Mouse (Mus musculus): Measurements from ENCODE around the gene Begain. TPM values are rescaled to one million over a fixed set of nuclear protein-coding genes. Genes with fewer than 3 reads are reported as not detected.

Gene Begain
- polyA plus RNA-seq, 1 experiment = 3.1 TPM

DNA sequence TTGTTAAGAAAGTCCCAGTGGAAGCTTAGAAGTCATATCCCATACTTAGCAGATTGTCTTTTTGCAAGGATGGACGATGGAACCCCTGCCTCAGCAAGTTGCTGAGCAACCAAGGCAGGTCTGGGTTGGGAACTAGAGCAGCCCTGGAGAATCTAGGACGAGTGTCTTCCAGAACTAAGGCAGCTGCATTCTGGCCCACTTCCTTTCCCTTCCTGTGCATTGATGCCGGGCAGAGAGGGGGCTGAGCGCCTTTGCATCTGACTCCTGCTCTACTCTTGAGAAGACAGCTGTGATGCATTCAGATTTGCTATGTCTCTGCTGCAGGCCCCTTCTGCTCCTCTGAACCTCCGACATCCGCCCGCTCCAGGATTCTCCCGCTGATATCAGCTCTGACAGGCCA lies 70.8 kb downstream of the Begain start:
- Histone ChIP-seq H3K4me1 (ENCODE audit: control insufficient read depth, insufficient read depth, insufficient read length) (peaks cover 6% of the 10 kb centered on the region; the same call in 1 of the 2 replicates), H3K27me3 (ENCODE audit: control insufficient read depth, insufficient read depth, low read length) (no peaks in the 10 kb centered on the region)

DNA sequence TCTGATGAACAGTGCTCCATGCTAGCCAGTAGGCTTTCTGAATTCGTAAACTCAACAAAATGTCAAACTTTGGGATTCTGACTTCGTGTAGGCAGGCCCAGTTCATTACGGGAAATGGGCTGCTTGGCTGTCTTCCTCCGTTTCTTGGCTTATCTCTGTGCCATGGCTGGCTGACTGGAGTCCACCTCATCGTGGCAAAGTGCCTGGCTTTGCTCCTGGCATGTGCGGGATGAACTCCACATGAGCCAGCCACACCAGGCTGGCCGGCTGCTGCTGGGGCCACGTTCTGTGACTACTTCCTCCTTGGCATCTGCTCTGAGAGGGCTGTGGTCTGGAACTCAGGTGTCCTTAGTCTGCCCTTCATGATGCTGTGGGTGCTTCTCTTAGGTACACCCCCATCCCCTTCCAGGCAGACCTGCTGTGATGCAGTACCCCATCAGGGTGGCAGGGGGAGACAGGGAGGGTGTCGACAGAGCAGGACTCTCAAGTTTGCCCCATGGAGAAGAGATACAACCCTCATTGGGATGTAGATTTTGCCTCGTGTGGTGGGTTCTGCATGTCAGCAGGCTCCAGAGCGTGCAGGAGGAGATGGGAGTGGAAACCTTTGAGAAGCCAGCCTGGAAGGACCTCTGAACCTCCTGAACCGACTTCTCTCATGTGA lies 71.9 kb downstream of the Begain start:
- Histone ChIP-seq H3K4me3 (ENCODE audit: extremely low read depth, insufficient read depth, insufficient read length) (no peak overlapping the region), H3K36me3 (ENCODE audit: control insufficient read depth, insufficient read depth, low read length) (no peaks in the 10 kb centered on the region), H3K4me1 (ENCODE audit: control insufficient read depth, insufficient read depth, insufficient read length) (peaks cover 6% of the 10 kb centered on the region; the same call in 1 of the 2 replicates), H3K27ac (ENCODE audit: insufficient read depth, low read length) (no peak overlapping the region), H3K27me3 (ENCODE audit: control insufficient read depth, insufficient read depth, low read length) (no peaks in the 10 kb centered on the region)
- 84% methylated on average over 12 of the region's 12 CpGs for WGBS
- no peak for TF ChIP-seq POLR2A (IDR thresholded peaks at IDR 0.05; ENCODE audit: low read depth, low read length)
- no peak for TF ChIP-seq CTCF (IDR thresholded peaks at IDR 0.05; ENCODE audit: extremely low read depth, insufficient read depth, insufficient read length, insufficient replicate concordance)
- DNase-seq (ENCODE audit: low read depth in 1 of 2, low spot score in 2 of 2) = no peak

More for the DNA sequence above, 70.8 kb downstream of the Begain start:
- H3K36me3 ChIP-seq (ENCODE audit: control insufficient read depth, insufficient read depth, low read length) = no peaks in the 10 kb centered on the region
- no peak for DNase-seq (ENCODE audit: low read depth in 1 of 2, low spot score in 2 of 2)
- H3K4me3 ChIP-seq (ENCODE audit: extremely low read depth, insufficient read depth, insufficient read length) = no peak overlapping the region
- 80% methylated on average over 8 of the region's 8 CpGs for WGBS
- no peak overlapping the region for H3K27ac ChIP-seq (ENCODE audit: insufficient read depth, low read length)
- TF ChIP-seq POLR2A (IDR thresholded peaks at IDR 0.05; ENCODE audit: low read depth, low read length) = no peak
- no peak for TF ChIP-seq CTCF (IDR thresholded peaks at IDR 0.05; ENCODE audit: extremely low read depth, insufficient read depth, insufficient read length, insufficient replicate concordance)

DNA sequence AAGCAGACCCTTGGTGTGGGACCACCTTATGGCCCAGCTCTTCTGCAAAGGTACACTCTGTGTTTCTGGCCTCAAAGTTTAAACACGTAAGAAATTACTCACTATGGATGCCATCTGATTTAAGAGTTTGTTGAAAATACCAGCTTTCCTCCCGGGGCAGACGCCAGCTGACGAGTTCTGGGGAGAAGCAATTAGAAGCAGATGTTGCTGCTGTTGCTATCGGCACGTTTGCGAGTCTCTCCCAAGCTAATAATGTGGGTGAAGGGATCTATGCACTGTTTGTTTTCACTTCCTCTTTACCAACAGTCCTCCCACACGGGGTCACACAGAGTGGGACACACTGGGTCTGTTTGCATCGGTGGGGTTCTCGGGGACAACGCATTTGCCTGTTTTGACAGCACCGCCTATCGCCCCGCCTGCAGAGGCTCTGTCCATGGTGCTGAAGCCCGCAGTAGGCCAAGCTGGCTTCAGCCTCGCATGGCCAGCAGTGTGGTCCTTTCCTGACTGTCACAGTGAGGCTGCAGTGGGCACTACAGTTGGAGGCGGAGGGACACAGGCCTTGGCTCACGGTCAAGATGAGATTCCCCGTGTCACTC lies 73.5 kb downstream of the Begain start:
- Histone ChIP-seq H3K27me3 (ENCODE audit: control insufficient read depth, insufficient read depth, low read length) (no peaks in the 10 kb centered on the region), H3K4me1 (ENCODE audit: control insufficient read depth, insufficient read depth, insufficient read length) (peaks cover 6% of the 10 kb centered on the region; the same call in 1 of the 2 replicates), H3K27ac (ENCODE audit: insufficient read depth, low read length) (no peak overlapping the region), H3K4me3 (ENCODE audit: extremely low read depth, insufficient read depth, insufficient read length) (no peak overlapping the region), H3K36me3 (ENCODE audit: control insufficient read depth, insufficient read depth, low read length) (no peaks in the 10 kb centered on the region)
- peak; percentile 27 to 52 for DNase-seq (ENCODE audit: low read depth in 1 of 2, low spot score in 2 of 2)
- TF ChIP-seq POLR2A (IDR thresholded peaks at IDR 0.05; ENCODE audit: low read depth, low read length) = no peak
- no peak for TF ChIP-seq CTCF (IDR thresholded peaks at IDR 0.05; ENCODE audit: extremely low read depth, insufficient read depth, insufficient read length, insufficient replicate concordance)
- WGBS = 8% methylated on average over 19 of the region's 19 CpGs

DNA sequence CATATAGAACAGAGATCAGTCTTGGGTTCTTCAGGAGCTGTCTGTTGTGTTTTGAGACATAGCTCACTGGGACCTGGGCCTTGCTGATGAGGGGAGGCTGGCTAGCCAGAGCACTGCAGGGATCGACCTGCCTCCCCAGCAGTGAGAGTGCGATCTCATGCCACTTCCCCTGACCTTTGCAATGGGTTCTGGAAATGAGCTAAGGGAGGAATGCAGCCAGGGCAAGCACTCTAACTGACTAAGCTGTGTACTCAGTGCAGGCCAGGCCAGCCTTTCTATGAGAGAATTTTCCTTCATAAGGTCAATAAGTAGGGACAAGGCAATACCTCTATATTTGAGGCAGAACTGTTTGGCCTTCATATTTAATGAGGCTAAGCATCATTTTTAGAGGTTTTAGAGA lies 75.0 kb downstream of the Begain start:
- Histone ChIP-seq H3K4me1 (ENCODE audit: control insufficient read depth, insufficient read depth, insufficient read length) (peaks cover 6% of the 10 kb centered on the region; the same call in 1 of the 2 replicates), H3K27ac (ENCODE audit: insufficient read depth, low read length) (no peak overlapping the region), H3K4me3 (ENCODE audit: extremely low read depth, insufficient read depth, insufficient read length) (no peak overlapping the region), H3K36me3 (ENCODE audit: control insufficient read depth, insufficient read depth, low read length) (no peaks in the 10 kb centered on the region), H3K27me3 (ENCODE audit: control insufficient read depth, insufficient read depth, low read length) (no peaks in the 10 kb centered on the region)
- TF ChIP-seq POLR2A (IDR thresholded peaks at IDR 0.05; ENCODE audit: low read depth, low read length) (no peak), CTCF (IDR thresholded peaks at IDR 0.05; ENCODE audit: extremely low read depth, insufficient read depth, insufficient read length, insufficient replicate concordance) (no peak)
- no peak for DNase-seq (ENCODE audit: low read depth in 1 of 2, low spot score in 2 of 2)
- 84% methylated on average over 2 of the region's 2 CpGs for WGBS

DNA sequence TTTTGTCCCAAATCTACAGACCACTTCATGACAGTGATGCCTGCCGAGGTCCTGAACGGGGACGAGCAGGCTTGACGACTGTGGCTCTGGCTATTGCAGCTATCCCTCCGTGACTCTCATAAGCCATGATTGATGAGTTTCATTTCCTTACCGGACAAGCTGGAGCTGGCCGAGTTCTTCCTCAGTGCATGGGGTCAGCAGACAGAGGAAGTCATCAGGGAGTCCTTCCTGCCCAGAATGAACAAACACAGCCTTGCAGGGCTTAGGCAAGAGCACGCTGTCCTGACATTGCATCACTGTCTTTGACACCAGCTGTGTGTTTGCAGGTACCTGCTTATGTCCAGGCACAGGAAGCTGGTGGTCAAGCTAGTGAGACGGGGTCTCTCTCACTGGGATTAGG lies 77.6 kb downstream of the Begain start:
- Histone ChIP-seq H3K27me3 (ENCODE audit: control insufficient read depth, insufficient read depth, low read length) (no peaks in the 10 kb centered on the region), H3K4me1 (ENCODE audit: control insufficient read depth, insufficient read depth, insufficient read length) (peaks cover 6% of the 10 kb centered on the region; the same call in 1 of the 2 replicates), H3K4me3 (ENCODE audit: extremely low read depth, insufficient read depth, insufficient read length) (no peak overlapping the region), H3K36me3 (ENCODE audit: control insufficient read depth, insufficient read depth, low read length) (no peaks in the 10 kb centered on the region), H3K27ac (ENCODE audit: insufficient read depth, low read length) (no peak overlapping the region)
- TF ChIP-seq POLR2A (IDR thresholded peaks at IDR 0.05; ENCODE audit: low read depth, low read length) (no peak), CTCF (IDR thresholded peaks at IDR 0.05; ENCODE audit: extremely low read depth, insufficient read depth, insufficient read length, insufficient replicate concordance) (no peak)
- no peak for DNase-seq (ENCODE audit: low read depth in 1 of 2, low spot score in 2 of 2)
- 49% methylated on average over 9 of the region's 9 CpGs for WGBS

DNA sequence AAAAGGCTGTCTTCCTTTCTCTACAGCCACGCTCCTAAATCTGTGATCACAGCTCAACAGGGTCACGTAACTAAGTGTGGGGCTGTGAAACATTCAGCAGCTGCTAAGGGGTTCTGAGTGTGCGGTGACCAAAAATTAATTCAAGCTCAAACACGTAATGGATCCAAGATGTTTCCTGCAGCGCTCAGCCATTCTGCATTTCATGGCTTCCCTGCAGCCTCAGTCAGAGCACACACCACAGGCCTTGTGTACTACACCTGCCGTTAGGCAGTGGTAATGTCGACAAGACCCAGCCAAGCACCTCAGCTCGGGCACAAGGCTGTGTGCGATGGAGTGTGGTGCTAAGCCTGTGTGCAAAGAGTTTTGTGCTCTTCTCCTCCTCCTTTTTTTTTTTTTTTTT lies 80.6 kb downstream of the Begain start:
- TF ChIP-seq CTCF (IDR thresholded peaks at IDR 0.05; ENCODE audit: extremely low read depth, insufficient read depth, insufficient read length, insufficient replicate concordance) (no peak), POLR2A (IDR thresholded peaks at IDR 0.05; ENCODE audit: low read depth, low read length) (no peak)
- Histone ChIP-seq H3K27ac (ENCODE audit: insufficient read depth, low read length) (no peak overlapping the region), H3K4me1 (ENCODE audit: control insufficient read depth, insufficient read depth, insufficient read length) (peaks cover 6% of the 10 kb centered on the region; the same call in 1 of the 2 replicates), H3K4me3 (ENCODE audit: extremely low read depth, insufficient read depth, insufficient read length) (no peak overlapping the region), H3K27me3 (ENCODE audit: control insufficient read depth, insufficient read depth, low read length) (no peaks in the 10 kb centered on the region), H3K36me3 (ENCODE audit: control insufficient read depth, insufficient read depth, low read length) (no peaks in the 10 kb centered on the region)
- WGBS = 94% methylated on average over 9 of the region's 9 CpGs
- no peak for DNase-seq (ENCODE audit: low read depth in 1 of 2, low spot score in 2 of 2)

DNA sequence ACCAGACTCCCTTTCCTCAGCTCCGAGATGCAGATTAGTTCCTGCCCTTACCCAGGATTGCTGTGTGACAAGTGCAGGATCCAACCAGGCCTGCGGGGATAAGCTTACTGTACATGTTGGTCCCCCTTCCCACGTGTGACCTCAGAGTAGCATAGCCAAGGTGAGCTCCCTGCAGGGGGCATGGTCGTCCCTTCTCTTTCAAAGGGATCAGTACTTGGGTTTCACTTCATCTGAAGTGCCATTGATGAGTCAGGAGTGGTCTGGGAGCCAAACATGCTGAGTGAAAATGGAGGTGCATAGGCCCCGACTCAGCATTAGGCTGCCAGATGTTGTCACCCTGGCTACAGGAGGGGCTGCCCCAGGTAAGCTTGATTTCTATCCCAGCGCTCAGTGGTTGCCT lies 83.0 kb downstream of the Begain start:
- no peak for DNase-seq (ENCODE audit: low read depth in 1 of 2, low spot score in 2 of 2)
- Histone ChIP-seq H3K36me3 (ENCODE audit: control insufficient read depth, insufficient read depth, low read length) (no peaks in the 10 kb centered on the region), H3K27me3 (ENCODE audit: control insufficient read depth, insufficient read depth, low read length) (no peaks in the 10 kb centered on the region), H3K4me3 (ENCODE audit: extremely low read depth, insufficient read depth, insufficient read length) (no peak overlapping the region), H3K27ac (ENCODE audit: insufficient read depth, low read length) (no peak overlapping the region), H3K4me1 (ENCODE audit: control insufficient read depth, insufficient read depth, insufficient read length) (peaks cover 6% of the 10 kb centered on the region; the same call in 1 of the 2 replicates)
- WGBS = 88% methylated on average over 6 of the region's 6 CpGs
- TF ChIP-seq POLR2A (IDR thresholded peaks at IDR 0.05; ENCODE audit: low read depth, low read length) (no peak), CTCF (IDR thresholded peaks at IDR 0.05; ENCODE audit: extremely low read depth, insufficient read depth, insufficient read length, insufficient replicate concordance) (no peak)
